Mouse (Mus musculus) cerebellum, adult 2 months (tissue): Measurements from ENCODE around the gene Ecm1.

Experiments used
- CTCF ChIP-seq: fragments of 200-500 bp; IDR thresholded peaks from 2 replicates; pipeline ENCODE4 v1.5.1; 2011; ENCODE audit warnings: low read depth, mild to moderate bottlenecking, control low read depth, low read length, moderate library complexity, borderline replicate concordance; ENCODE audit not compliant: insufficient read depth
- POLR2A ChIP-seq: fragments of 200-500 bp; IDR thresholded peaks from 2 replicates; pipeline ENCODE4 v1.6.1; 2011; ENCODE audit warnings: low read length, control low read depth, borderline replicate concordance; ENCODE audit not compliant: insufficient read depth

DNA sequence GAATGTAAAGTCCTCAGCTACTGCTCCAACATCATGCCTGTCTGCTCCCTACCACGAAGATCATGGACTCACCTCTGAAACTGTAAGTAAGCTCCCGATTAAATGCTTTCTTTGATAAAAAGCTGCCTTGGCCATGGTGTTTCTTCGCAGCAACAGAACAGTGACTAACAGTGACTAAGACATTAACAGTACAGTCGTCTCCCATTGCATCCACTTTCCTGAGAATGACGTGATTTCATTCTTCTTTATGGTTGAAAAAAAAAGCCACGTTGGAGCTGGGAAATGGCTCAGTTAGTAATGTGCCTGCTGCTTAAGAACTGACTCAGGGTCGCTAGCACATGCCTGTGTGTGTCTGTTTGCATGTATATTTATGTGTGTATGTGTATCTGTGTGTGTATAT, 13.5 kb downstream of the Ecm1 start:
- TF ChIP-seq CTCF (no peak), POLR2A (no peak)
